Mouse (Mus musculus) fat pad, adult 2 months (tissue): Measurements from ENCODE around the gene Pign.

Experiments
- DNase-seq: peaks from one replicate; pipeline ENCODE4 v3.0.0-alpha.2; 2011; ENCODE audit warnings: low read depth, low spot score; ENCODE audit errors: extremely low read depth

Gene Pign

GRCm38 (mm10) chr1:105663171-105663961, at the start of gene Pign, which contains the start of gene Relch:
Gene Pign, minus strand, starts transcription at chr1:105663677.
Gene Relch, plus strand, starts transcription at chr1:105663861.
- DNase-seq: peak; percentile 83

GRCm38 (mm10) chr1:105712822-105713221, 49.3 kb upstream of the Pign start:
- DNase-seq: no peak

- no peak for DNase-seq
Measured at GRCm38 (mm10) chr1:105711227-105711626, 47.8 kb upstream of the Pign start.

GRCm38 (mm10) chr1:105709415-105709814, 45.9 kb upstream of the Pign start:
- DNase-seq: no peak

GRCm38 (mm10) chr1:105700984-105701530, 37.6 kb upstream of the Pign start:
- DNase-seq: no peak

GRCm38 (mm10) chr1:105695581-105695980, 32.1 kb upstream of the Pign start:
- DNase-seq: no peak

- DNase-seq: no peak
Measured at GRCm38 (mm10) chr1:105685501-105685900, 22.0 kb upstream of the Pign start.

- no peak for DNase-seq
Measured at GRCm38 (mm10) chr1:105680587-105680986, 17.1 kb upstream of the Pign start.

- peak; percentile 65 for DNase-seq
Measured at GRCm38 (mm10) chr1:105674763-105675162, 11.3 kb upstream of the Pign start.

- DNase-seq: no peak
Measured at GRCm38 (mm10) chr1:105669700-105670099, 6.2 kb upstream of the Pign start.

GRCm38 (mm10) chr1:105663962-105664812, 710 bp upstream of the Pign start:
- DNase-seq: no peak

GRCm38 (mm10) chr1:105662820-105663170, 682 bp downstream of the Pign start:
- DNase-seq: no peak

- DNase-seq: no peak
Measured at GRCm38 (mm10) chr1:105660015-105660414, 3.5 kb downstream of the Pign start.

GRCm38 (mm10) chr1:105653981-105654380, 9.5 kb downstream of the Pign start:
- no peak for DNase-seq

- no peak for DNase-seq
Measured at GRCm38 (mm10) chr1:105650650-105651049, 12.8 kb downstream of the Pign start.

GRCm38 (mm10) chr1:105644093-105644492, 19.4 kb downstream of the Pign start:
- no peak for DNase-seq

- DNase-seq: no peak
Measured at GRCm38 (mm10) chr1:105630481-105630880, 33.0 kb downstream of the Pign start.

GRCm38 (mm10) chr1:105589673-105590072, 73.8 kb downstream of the Pign start:
- DNase-seq: no peak

- no peak for DNase-seq
Measured at GRCm38 (mm10) chr1:105588697-105589096, 74.8 kb downstream of the Pign start.

GRCm38 (mm10) chr1:105582800-105583199, 80.7 kb downstream of the Pign start:
- no peak for DNase-seq

GRCm38 (mm10) chr1:105580909-105581308, 82.6 kb downstream of the Pign start:
- no peak for DNase-seq

GRCm38 (mm10) chr1:105566051-105566450, 97.4 kb downstream of the Pign start:
- DNase-seq: no peak
